Mouse (Mus musculus) hindbrain, embryonic 12.5 days (tissue): ENCODE results near the gene Rras. TPM values are rescaled to one million over a fixed set of nuclear protein-coding genes. Genes with fewer than 3 reads are reported as not detected.

Source experiments
- ATAC-seq: fragments of 200-750 bp; cut with Nextera tagmentation; 2 replicates; pipeline ENCODE4 v1.8.0; 2017; ENCODE audit warnings: moderate TSS enrichment; ENCODE audit not compliant: low FRiP score
- H3K27ac ChIP-seq: fragments of 300-500 bp; sonication (generic); 2 replicates; pipeline ENCODE4 v1.5.1; 2016; ENCODE audit warnings: mild to moderate bottlenecking
- H3K27me3 ChIP-seq: fragments of 300-500 bp; sonication (generic); 2 replicates; pipeline ENCODE4 v1.6.1; 2016; ENCODE audit warnings: mild to moderate bottlenecking
- H3K36me3 ChIP-seq: fragments of 300-500 bp; sonication (generic); 2 replicates; pipeline ENCODE4 v1.6.1; 2016; ENCODE audit warnings: mild to moderate bottlenecking
- H3K4me1 ChIP-seq: fragments of 300-500 bp; sonication (generic); 2 replicates; pipeline ENCODE4 v1.6.1; 2016
- H3K4me2 ChIP-seq: fragments of 300-500 bp; sonication (generic); replicated peaks from 2 replicates; pipeline ENCODE4 v1.6.1; 2016; ENCODE audit warnings: mild to moderate bottlenecking
- H3K4me3 ChIP-seq: fragments of 300-500 bp; sonication (generic); 2 replicates; pipeline ENCODE4 v1.5.1; 2016; ENCODE audit warnings: mild to moderate bottlenecking
- H3K9ac ChIP-seq: fragments of 300-500 bp; sonication (generic); 2 replicates; pipeline ENCODE4 v1.6.1; 2016; ENCODE audit warnings: mild to moderate bottlenecking, moderate library complexity
- H3K9me3 ChIP-seq: fragments of 300-500 bp; sonication (generic); replicated peaks from 2 replicates; pipeline ENCODE4 v1.6.1; 2016; ENCODE audit warnings: mild to moderate bottlenecking
- WGBS: fragments of 180-500 bp; shearing (Covaris S2); methylation state at CpG from one replicate; pipeline ENCODE4 v1.1.7; 2016; 5-methylcytosine and 5-hydroxymethylcytosine counted together
- microRNA-seq: library from miRNA; unstranded; fragments of <30 nt; microRNA quantifications from one replicate; pipeline ENCODE4, GENCODE M21; 2017
- polyA plus RNA-seq: library from polyadenylated mRNA; unstranded; fragments of >200 nt; fragmentation: Nextera tagmentation; extraction: Ambion mirVana; gene quantifications from 2 replicates; pipeline ENCODE4 v1.2.1, GENCODE M21; 2016

Gene Rras
- polyA plus RNA-seq, 1 experiment from 2014 or later = 22.6 TPM

- no peak overlapping the region for H3K9ac ChIP-seq
- H3K4me2 ChIP-seq = no peak overlapping the region
- H3K4me1 ChIP-seq = peaks cover 7% of the 10 kb centered on the region
- WGBS = 73% methylated on average over 4 of the region's 4 CpGs
- no peaks in the 10 kb centered on the region for H3K9me3 ChIP-seq
- ATAC-seq = no peak
- H3K27ac ChIP-seq = no peak overlapping the region
- no peaks in the 10 kb centered on the region for H3K27me3 ChIP-seq
- no peak overlapping the region for H3K4me3 ChIP-seq
- H3K36me3 ChIP-seq = no peaks in the 10 kb centered on the region
Observed at GRCm38 (mm10) chr7:45067190-45067999, 49.6 kb downstream of the Rras start.

GRCm38 (mm10) chr7:45068000-45068318 lies 50.2 kb downstream of the Rras start:
- peaks cover 7% of the 10 kb centered on the region for H3K4me1 ChIP-seq
- no peaks in the 10 kb centered on the region for H3K9me3 ChIP-seq
- no peaks in the 10 kb centered on the region for H3K27me3 ChIP-seq
- no peak overlapping the region for H3K27ac ChIP-seq
- 32% methylated on average over 5 of the region's 5 CpGs for WGBS
- no peak overlapping the region for H3K9ac ChIP-seq
- H3K4me3 ChIP-seq = no peak overlapping the region
- no peak for ATAC-seq
- no peak overlapping the region for H3K4me2 ChIP-seq
- H3K36me3 ChIP-seq = no peaks in the 10 kb centered on the region

- 93% methylated on average over 2 of the region's 2 CpGs for WGBS
- Histone ChIP-seq H3K9me3 (no peaks in the 10 kb centered on the region), H3K4me3 (no peak overlapping the region), H3K27ac (no peak overlapping the region), H3K4me1 (no peaks in the 10 kb centered on the region), H3K9ac (no peak overlapping the region), H3K4me2 (no peak overlapping the region), H3K36me3 (no peaks in the 10 kb centered on the region), H3K27me3 (no peaks in the 10 kb centered on the region)
- ATAC-seq = no peak
Observed at GRCm38 (mm10) chr7:45069671-45070070, 51.9 kb downstream of the Rras start.

Small RNAs within 50 kb of the gene (microRNA-seq; reads per million reads assigned to microRNA genes)
- gene Mir7054 = 0.81 reads per million

Other genes starting within 250 kb of the Rras start
- 69.8 and 73.9 TPM in 2 replicates for gene Nup62, start 201.9 kb upstream of the Rras start, polyA plus RNA-seq
- 1.8 and 2.5 TPM in 2 replicates for gene Il4i1, start 201.6 kb upstream of the Rras start, polyA plus RNA-seq
- 3.9 and 4.6 TPM in 2 replicates for gene Atf5, start 201.3 kb upstream of the Rras start, polyA plus RNA-seq
- 99.3 and 101 TPM in 2 replicates for gene Akt1s1, start 169.0 kb upstream of the Rras start, polyA plus RNA-seq
- gene Tbc1d17, start 168.9 kb upstream of the Rras start, polyA plus RNA-seq = 103 and 110 TPM in 2 replicates
- gene Pnkp, start 160.8 kb upstream of the Rras start, polyA plus RNA-seq = 34.7 and 35.1 TPM in 2 replicates
- 606 and 662 TPM in 2 replicates for gene Ptov1, start 148.2 kb upstream of the Rras start, polyA plus RNA-seq
- 153 and 155 TPM in 2 replicates for gene Med25, start 125.2 kb upstream of the Rras start, polyA plus RNA-seq
- 19.1 and 22.7 TPM in 2 replicates for gene Fuz, start 121.9 kb upstream of the Rras start, polyA plus RNA-seq
- gene Ap2a1, start 88.5 kb upstream of the Rras start, polyA plus RNA-seq = 103 and 107 TPM in 2 replicates
- gene Tsks, start 74.8 kb upstream of the Rras start, polyA plus RNA-seq = not detected in 2 replicates
- 42.8 and 44.2 TPM in 2 replicates for gene Cpt1c, start 43.1 kb upstream of the Rras start, polyA plus RNA-seq
- gene Prmt1, start 31.4 kb upstream of the Rras start, polyA plus RNA-seq = 551 and 566 TPM in 2 replicates
- 62.7 and 74.3 TPM in 2 replicates for gene Irf3, start 20.3 kb upstream of the Rras start, polyA plus RNA-seq
- 46.7 and 46.8 TPM in 2 replicates for gene Bcl2l12, start 19.2 kb upstream of the Rras start, polyA plus RNA-seq
- 50.6 and 52.4 TPM in 2 replicates for gene Scaf1, start 1.6 kb upstream of the Rras start, polyA plus RNA-seq
- gene Prr12, start 34.9 kb downstream of the Rras start, polyA plus RNA-seq = 10.9 and 14.0 TPM in 2 replicates
- gene Nosip, start 44.5 kb downstream of the Rras start, polyA plus RNA-seq = 55.9 and 60.0 TPM in 2 replicates
- gene Prrg2, start 44.7 kb downstream of the Rras start, polyA plus RNA-seq = 17.8 and 18.0 TPM in 2 replicates
- gene Rcn3, start 74.3 kb downstream of the Rras start, polyA plus RNA-seq = 177 and 180 TPM in 2 replicates
- gene Fcgrt, start 85.9 kb downstream of the Rras start, polyA plus RNA-seq = 20.2 and 21.0 TPM in 2 replicates
- gene Rps11, start 106.5 kb downstream of the Rras start, polyA plus RNA-seq = 982 and 1,135 TPM in 2 replicates
- 977 and 1,019 TPM in 2 replicates for gene Rpl13a, start 110.8 kb downstream of the Rras start, polyA plus RNA-seq
- gene Gm45713, start 118.3 kb downstream of the Rras start, polyA plus RNA-seq = 0.31 TPM in 1 of 2 replicates, not detected in the other
- 0.52 and 1.6 TPM in 2 replicates for gene Flt3l, start 118.5 kb downstream of the Rras start, polyA plus RNA-seq
- gene Pih1d1, start 136.3 kb downstream of the Rras start, polyA plus RNA-seq = 90.3 and 91.0 TPM in 2 replicates
- gene Aldh16a1, start 136.6 kb downstream of the Rras start, polyA plus RNA-seq = 33.4 and 39.8 TPM in 2 replicates
- 1.1 and 1.2 TPM in 2 replicates for gene Slc17a7, start 146.0 kb downstream of the Rras start, polyA plus RNA-seq
- not detected in 2 replicates for gene Gfy, start 161.6 kb downstream of the Rras start, polyA plus RNA-seq
- not detected in 2 replicates for gene Pth2, start 163.0 kb downstream of the Rras start, polyA plus RNA-seq
- gene Ccdc155, start 186.9 kb downstream of the Rras start, polyA plus RNA-seq = 0.46 and 0.48 TPM in 2 replicates
- gene Dkkl1, start 194.2 kb downstream of the Rras start, polyA plus RNA-seq = 3.0 and 3.4 TPM in 2 replicates
- 185 and 208 TPM in 2 replicates for gene Tead2, start 197.8 kb downstream of the Rras start, polyA plus RNA-seq
- 1.3 and 1.5 TPM in 2 replicates for gene Cd37, start 221.2 kb downstream of the Rras start, polyA plus RNA-seq
- 0.10 and 0.28 TPM in 2 replicates for gene Slc6a16, start 223.1 kb downstream of the Rras start, polyA plus RNA-seq